Mouse (Mus musculus) neural tube, embryonic 10.5 days (tissue): Measurements from ENCODE around the gene Mgat5.

Source experiments
- DNase-seq: peaks from one replicate; pipeline ENCODE4 v3.0.0-alpha.2; 2017; ENCODE audit warnings: low spot score; ENCODE audit errors: extremely low spot score

Gene Mgat5

DNA sequence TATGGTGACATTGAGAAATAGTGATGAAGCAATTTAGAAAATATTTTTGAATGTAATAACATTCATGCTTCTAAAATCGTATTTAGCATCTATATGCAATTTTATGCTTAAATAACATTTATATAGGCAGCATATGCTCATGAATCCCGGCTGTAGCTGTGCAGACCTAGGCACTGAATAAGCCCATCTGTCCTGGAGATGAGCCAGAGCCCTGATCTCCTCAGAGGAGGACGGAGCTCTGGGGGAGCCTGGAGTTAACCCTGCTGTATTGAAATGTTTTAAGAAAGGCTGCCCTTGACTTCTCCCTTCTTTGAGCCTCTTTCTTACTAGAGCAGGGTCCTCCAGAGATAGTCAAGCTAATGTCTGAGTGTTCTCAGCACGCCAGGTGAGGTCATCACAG is 217.8 kb downstream of the Mgat5 start:
- DNase-seq = no peak

DNA sequence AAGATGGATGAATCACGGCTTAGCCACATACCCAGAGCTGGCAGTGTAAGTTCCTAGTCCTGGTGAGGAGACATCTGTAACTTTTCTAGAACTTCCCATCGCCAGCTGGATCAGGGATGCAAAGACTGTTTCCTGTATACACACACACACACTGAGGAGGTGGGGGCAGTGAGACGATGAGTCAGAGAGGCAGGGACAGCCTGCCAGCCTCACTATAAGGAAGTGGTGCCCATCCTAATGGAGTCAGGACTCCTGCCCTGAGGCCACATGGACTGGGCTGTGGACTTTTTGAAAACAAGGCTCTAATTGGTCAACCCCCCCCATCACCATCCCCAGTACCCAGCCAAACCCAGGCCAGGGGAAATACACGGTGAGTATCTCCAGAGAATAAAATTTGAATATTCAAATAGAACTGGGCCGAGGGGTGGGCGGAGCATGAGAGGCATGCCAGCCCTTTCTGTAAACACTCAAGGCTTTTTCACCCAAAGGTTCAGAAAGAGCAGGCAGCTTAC is 220.3 kb downstream of the Mgat5 start:
- DNase-seq = no peak

DNA sequence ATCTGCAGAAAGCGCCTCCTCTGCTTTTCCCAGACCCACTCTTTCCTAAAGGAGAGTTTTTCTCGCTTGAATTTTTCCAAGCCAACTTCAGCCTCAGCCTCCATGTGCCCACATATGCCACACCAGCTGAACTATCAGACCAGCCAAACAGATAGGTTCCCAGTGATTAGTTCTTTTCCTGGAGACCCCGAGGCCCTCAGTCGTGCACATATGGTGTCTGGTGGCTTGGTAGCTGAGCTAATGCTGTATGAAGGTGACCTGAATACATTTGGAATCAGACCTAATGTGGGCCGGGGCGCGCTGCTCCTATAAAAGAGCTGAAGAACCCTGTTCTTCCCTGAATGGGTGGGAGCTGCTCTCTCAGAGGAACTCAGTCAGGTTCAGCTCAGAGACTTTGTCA is 225.5 kb downstream of the Mgat5 start:
- no peak for DNase-seq

DNA sequence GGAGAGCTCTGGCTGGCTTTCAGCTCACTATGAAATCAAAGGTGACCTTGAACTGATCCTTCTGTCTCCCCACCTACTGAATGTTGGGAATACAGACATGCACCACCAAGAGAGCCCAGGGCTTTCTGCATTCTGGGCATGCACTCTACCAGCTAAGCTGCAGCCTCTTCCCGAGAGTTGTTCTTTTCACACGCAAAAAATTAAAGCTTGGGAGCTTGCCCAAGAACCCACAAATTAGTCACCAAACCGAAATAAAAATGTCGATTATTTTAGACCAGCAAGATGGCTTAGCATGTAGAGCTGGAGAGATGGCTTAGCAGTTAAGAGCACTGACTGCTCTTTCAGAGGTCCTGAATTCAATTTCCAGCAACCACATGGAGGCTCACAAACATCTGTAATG is 230.0 kb downstream of the Mgat5 start:
- DNase-seq = no peak

DNA sequence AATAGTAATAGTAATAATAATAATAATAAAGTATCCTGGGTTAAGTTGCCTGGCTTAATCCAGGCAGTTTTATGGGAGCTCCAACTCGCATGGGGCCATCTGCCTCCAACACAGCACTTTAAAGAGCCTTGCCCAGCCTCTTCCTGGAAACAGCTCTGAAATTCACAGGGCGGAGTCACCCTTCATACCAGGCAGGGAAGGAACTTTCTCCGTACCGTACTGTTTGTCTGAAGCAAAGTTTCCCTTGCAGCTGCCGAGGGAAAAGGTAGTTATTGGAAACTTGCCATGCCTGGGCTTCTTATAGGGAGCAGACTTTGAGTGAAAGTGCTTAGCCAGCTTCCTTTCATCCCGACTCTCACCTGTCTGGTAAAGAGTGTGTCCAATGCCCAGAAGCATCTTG is 232.3 kb downstream of the Mgat5 start:
- DNase-seq = no peak

DNA sequence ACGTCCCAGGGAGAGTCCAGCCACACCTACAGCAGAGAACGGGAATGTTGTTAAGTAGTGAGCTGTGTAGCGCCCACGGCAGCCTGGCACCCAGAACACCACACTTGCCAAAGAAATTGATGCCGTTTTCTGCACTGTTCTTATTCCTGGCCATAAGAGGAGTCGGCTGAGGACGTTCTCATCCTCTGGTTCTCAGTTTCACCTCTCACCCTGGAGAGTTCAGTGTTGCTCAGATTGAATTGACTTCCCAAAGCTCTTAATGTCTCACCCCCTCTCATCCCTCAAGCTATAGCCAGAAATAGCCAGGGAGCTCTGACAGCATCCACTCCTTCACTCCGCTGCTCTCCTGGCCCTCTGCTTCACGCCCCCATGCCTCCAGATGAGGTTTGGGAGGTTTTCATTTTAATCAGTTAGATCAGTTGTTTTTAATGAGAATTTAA is 234.7 kb downstream of the Mgat5 start:
- DNase-seq = no peak

DNA sequence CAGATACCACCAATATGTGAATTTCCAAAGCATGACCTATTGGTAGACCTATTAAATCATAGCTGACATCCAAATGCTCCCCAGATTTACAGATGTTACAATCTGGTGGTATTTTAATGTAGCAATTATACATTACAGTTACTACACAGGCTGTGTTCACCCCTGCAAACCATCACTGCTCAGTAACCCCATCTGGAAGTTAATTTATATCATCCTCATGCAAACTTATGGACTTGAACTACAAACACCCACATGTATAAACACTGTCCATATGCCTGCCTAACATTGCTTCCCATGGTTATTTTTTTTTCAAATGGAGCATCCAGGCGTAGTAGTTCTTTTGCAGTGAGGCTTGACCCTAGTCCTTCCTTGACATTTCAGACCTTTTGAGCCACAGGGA is 236.2 kb downstream of the Mgat5 start:
- DNase-seq = no peak

DNA sequence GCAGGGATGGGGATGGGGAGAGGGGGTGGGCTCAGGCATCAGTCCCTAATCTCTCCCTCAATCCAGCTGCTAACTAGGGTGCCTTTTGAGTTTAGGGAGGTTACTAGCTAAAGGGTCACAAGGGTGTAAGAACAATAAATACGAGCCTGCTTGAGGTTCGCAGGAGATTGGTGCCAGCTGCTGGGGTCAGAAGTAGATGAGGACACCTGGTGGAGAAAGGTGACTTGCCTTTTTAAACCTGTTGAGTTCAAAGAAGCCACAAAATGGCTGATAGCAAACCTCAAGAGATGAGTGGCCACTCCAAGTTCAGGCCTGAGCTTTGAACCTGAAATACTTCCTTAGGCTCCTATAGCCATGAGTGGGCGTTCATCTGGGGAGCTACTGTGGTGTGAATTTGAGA is 236.9 kb downstream of the Mgat5 start:
- DNase-seq = no peak

DNA sequence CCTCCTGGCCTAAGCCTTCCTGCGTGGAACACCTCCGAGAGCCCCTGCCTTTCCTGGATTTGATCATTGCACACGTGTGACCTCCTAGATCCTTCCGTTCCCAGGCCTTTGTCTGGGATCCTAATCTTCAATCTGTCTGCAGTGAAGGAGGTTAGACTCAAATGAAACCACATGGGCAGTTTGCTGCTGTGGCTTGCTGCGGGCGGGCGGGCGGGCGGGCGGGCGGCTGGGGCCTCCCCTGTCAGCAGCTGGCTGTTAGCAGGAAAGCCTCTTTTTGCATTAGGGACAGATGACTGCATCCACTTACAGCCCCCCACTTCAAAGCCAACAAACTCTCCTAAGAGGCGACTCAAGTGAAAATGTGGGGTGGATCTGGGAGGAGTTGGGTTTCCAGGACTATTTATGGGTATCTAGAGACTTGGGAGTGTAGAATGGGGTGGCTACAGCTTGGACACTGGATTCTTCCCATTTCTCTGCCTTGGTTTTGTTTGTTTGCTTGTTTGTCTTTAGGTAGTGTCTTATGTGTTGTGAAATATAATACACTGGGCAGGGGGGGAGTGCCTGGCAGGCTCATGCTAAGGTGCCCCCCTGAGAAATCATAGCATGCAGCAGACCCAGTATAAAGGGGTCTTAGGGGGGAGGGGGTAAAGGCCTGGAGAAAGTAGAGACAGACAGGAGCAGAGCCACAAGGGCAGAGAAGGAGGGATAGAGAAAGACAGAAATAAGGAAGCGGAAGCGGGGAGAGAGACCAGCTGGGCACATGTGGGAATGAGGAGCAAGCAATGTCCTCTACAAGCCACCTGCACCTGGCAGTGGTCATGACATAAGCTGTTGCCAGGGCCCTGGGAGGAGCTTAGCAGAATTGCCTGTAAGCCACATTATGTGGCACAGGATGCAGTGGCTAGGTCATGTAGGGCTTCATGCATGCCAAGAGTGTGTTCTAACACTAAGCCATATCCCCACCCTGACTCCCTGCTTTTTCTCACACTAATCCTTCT is 238.4 kb downstream of the Mgat5 start:
- DNase-seq = peak; percentile 39

DNA sequence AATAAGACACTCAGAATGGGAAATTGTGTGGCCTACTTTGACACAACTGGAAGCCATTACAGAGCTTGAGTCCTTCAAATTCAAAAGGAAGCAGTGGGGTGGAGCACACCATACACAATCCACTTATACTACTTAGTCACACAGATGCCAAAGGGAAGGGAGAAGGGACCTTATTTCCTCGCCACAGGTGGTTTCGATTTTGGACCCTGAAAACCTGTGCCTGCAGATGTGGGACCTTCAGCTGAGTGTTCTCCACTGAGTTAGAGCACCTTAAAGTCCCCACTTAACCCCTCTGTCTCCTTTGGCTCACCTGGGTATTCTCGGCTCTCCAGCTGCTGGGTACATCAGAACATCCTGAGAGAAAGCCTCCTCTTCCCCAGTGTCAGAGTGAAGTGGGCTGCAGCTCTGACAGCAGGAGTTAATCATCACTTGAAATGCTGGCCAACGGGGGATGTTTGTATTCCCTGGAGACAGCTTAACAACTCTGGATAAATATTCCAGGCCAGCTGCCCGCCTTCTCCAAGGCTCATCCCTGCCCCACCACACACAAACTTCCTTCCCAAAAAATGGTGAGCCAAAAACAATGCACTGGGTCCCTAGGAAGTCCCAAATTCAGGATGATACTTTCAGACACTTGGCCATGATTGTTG is 240.1 kb downstream of the Mgat5 start:
- DNase-seq = no peak

DNA sequence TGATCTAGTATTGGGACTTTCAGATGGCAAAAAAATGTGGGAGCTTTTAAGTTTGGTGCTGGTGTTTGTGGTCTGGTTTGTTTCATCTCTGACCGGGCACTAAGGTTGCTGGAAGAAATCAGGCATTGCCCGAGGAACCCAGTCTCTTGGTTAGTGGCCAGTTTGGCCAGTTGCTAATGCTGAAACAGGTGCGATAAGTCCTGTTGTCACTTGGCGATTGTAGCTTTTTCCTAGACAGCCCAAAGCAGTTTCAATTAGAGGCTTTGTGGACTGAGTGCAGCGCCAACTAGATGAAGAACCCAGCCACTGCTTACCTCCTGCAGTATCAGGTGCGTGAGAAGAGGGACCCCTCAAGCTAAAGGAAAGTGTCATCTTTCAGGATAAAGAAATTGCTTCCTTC is 248.6 kb downstream of the Mgat5 start:
- no peak for DNase-seq

DNA sequence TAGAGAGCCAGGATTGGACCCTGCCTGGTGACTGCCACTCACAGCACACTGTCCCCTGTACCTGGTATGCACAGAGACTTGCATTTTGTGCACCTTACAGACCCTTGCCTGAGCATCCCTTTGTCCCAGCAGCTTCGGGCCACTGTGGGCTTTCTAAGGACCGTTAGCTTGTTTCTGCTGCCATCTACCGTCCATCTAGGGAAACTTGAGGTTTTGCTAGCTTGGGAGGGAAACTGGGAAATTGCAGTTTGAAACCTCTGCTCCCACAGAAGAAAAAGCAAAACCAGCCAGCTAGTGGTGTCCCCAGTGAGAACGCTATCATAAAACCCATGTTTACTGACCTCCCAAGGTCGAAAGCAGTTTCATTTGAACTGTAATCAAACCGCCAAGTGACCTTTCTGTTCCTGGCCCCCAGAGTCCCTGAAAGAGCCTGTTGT is 254.2 kb downstream of the Mgat5 start:
- DNase-seq = peak; percentile 68

DNA sequence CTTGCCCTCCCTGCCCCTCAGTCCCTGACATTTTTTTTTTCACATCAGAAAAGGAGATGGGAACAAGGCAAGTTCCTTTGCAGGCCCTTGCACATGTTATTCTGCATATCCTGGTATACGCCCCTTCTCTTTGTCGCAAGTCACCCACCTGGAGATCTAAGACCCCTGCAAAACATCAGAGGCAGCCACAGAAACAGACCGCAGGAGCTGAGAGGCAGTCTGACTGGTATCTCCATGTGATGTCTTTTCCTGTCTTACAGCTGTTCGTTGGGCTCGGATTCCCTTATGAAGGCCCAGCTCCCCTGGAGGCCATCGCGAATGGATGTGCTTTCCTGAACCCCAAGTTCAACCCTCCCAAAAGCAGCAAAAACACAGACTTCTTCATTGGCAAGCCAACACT is 254.8 kb downstream of the Mgat5 start:
- no peak for DNase-seq

DNA sequence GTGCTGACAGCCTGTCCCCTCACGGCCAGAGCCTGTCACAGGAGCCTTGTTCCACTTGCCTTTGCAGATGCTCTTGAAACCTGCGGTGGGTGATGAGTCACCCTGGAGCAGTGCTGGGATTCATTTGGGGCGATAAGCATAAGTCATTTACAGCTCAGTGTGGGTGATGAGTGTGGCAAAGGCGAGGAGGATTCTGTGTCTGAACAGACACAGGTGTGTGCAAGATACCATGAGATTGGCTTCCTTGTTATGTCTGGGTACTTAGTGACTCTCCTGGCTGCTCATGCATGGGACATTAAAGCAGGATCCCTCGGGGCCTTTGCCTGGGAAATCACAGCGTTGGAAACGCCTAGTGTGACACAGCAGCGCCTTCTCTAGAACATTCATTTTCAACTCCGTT is 256.2 kb downstream of the Mgat5 start:
- DNase-seq = no peak

DNA sequence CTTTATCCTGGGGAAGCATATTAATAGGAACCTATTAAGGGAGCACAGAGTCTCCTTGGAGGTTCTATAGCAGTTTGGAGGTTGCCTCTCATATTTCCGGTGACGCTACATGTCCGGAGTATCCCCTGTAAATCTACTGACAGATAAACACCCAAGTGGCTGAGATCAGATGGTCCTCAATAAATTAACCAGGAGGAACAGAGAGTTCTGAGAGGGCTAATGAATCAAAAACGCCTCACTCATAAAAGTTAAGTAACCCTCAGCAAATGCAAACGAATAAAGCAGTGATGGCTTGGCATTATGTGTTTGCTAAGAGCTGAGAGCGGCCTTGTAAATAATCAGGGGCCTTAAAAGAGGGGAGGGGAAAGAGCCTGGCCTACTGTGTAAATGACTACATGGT is 259.2 kb downstream of the Mgat5 start:
- no peak for DNase-seq

DNA sequence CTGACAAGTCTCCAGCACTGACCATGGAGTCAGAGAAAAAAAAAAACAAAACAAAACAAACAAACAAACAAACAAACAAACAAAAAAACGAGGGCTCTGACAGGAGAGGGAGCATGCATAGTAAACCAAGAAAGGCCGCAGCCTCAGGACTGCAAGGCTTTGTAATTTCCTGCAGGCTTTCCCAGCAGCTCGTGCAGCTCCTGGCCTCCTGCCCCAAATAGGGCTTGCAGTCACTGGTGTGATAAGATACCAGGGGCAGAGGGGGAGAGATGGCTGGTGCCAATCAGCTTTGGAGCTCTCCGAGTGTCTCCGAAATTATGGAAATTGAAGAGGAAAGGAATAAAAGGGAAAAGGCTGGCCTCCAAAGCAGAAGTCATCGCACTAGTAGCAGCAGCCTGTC is 260.5 kb downstream of the Mgat5 start:
- DNase-seq = no peak

DNA sequence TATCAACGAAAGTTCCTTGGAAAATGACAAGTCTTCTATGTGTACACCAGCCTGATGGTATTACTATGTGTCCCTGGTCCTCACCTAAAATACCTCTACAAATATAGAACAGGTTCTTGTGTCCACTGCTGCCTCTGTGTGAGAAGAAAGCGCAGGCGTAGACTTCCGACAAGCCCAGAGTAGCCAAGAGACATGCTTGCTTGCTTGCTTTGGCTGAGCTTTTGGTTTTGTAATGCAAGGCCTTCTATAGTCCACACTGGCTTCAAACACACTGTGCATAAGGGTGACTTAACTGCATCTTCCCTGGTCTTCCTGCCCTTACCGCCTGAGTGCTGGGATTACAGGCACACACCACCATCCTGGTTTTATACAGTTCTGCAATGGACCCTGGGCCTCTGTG is 262.4 kb downstream of the Mgat5 start:
- no peak for DNase-seq

DNA sequence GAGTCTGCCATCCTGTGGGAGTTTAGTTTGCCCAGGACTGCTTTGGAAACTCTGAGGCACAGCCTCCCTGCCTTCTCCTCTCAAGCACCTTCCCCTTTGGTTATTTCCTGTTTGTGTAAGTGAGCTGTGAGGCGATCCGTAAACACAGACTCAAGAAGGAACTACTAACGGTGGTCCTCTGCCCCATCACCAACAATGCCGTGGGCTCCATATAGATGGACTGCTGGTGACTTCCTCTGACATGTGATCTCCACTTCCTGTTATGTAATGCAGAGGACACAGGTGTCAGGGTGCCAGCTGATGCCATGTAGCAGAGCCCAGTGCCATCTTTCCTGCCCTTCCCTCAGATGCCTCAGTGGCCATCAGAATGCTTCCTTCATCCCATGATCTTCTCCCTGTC is 265.4 kb downstream of the Mgat5 start:
- DNase-seq = no peak

DNA sequence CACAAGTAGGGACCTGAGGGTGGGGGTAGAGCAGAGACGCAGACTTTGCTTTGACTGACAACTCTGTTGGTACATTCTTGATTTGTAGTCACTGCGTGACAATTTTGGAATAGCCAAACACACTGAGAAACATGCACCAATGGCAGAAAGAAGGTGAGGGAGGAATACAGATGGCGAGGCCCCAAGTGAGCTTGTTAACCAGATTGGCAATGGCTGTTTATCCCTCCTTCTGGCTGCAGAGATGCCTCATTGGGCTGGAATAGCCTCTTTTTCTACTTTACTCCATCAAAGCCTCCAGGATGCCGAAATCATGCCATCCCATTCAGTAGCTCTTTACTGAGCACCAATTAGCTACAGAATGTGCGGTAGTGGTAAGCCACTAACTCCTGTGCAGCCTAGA is 270.9 kb downstream of the Mgat5 start:
- no peak for DNase-seq

DNA sequence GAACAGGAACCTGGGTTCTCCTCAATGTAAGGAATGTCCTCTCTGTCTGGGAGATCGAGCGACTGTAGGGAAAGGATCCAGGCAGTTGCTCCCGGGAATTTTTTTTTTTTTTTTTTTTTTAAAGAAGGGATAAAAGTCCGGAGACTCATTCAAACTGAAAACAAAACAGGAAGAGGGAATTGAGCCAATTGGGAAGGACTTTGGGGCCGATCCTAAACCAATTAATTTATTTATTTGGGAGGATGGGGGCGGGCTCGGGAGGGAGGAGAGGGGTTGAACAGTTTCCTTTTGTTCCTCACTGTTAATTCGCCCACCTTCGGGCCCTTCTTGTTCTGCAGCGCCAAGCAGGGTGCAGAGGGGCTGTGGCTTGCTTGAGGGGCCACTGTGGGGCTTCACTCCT is 278.1 kb downstream of the Mgat5 start:
- DNase-seq = no peak

DNA sequence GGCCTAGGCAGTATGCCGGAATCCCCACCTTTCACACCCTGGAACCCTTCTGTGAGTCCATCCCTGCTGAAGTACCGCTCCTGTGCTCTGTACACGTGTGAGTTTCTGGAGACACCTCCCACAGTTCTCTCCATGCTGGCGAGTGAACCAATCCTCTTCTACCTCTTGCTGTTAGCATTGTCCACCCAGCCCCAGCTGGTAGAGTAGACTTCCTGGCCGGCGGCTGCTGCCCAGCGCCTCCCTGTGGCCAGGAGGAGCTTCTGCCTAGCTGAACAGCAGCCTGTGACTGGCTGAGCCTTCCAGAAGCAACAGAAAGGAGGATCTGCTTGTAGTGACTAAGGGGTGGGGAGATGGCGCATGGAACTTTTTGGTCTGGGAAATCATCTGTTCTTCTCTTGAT is 279.4 kb downstream of the Mgat5 start:
- DNase-seq = no peak

DNA sequence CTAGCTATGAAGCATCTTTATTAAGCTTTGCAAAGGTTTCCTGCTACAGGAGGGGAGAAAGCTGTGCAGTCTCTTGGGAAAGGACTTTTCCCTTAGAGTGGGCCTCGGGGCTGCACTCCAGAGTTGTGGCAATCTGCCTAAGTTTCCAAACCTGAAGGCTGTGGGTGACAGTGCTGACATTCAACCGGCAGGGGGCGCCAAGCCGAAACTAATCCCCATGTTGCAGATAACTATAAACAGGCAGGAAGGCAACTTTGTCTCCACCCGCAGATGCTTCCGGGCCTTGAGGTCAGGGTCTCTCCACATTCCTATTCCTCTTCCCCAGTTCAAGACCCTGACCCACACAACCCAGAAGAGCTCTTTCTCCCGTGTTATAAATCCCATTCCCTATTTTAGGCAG is 280.0 kb downstream of the Mgat5 start:
- peak; percentile 54 for DNase-seq

DNA sequence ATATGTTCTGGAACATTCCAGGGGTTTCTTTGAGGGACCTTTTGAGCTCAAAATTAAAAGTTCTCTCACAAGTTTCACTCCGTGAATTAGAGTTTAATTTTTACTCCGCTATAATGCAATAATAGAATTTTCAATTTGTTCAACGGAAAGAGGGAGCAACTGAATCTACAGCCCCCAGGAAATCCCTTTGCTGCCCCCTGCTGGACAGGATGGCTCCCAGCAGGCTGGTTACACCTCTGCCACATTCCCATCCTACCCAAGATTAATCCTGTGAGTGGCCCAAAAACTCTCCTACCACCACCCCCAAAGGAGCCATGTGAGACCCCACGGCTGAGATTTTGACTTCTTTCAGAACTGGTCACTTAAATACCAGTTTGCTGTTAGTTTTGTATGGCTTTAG is 282.3 kb downstream of the Mgat5 start:
- no peak for DNase-seq
